Mouse (Mus musculus) spleen, adult 2 months (tissue): ENCODE results near the gene Sp4. TPM values are rescaled to one million over a fixed set of nuclear protein-coding genes. Genes with fewer than 3 reads are reported as not detected.

Experiments used
- DNase-seq, 2 experiments: peaks; one replicate each; pipeline versions ENCODE4 v3.0.0 to v3.0.0-alpha.2; 2012 to 2021; ENCODE audit warnings: low spot score in 2 of 2, low read depth in 1 of 2
- H3K27ac ChIP-seq: fragments of 200-500 bp; 2 replicates; pipeline ENCODE4 v1.5.1; 2012; ENCODE audit warnings: low read length, inconsistent platforms; ENCODE audit not compliant: insufficient read depth
- H3K27me3 ChIP-seq: fragments of 200-500 bp; 2 replicates; pipeline ENCODE4 v1.6.1; 2012; ENCODE audit warnings: mild to moderate bottlenecking, moderate library complexity, low read length, inconsistent platforms; ENCODE audit not compliant: control insufficient read depth, insufficient read depth
- H3K36me3 ChIP-seq: fragments of 200-500 bp; 2 replicates; pipeline ENCODE4 v1.6.1; 2012; ENCODE audit warnings: mild to moderate bottlenecking, low read length, inconsistent platforms; ENCODE audit not compliant: control insufficient read depth, insufficient read depth
- H3K4me1 ChIP-seq: fragments of 200-500 bp; 2 replicates; pipeline ENCODE4 v1.6.1; 2011; ENCODE audit warnings: inconsistent platforms; ENCODE audit not compliant: control insufficient read depth, insufficient read depth, insufficient read length
- H3K4me3 ChIP-seq: fragments of 200-500 bp; 2 replicates; pipeline ENCODE4 v1.5.1; 2011; ENCODE audit warnings: mild to moderate bottlenecking, inconsistent platforms; ENCODE audit not compliant: insufficient read depth, insufficient read length; ENCODE audit errors: extremely low read depth
- CTCF ChIP-seq: fragments of 200-500 bp; IDR thresholded peaks from 2 replicates; pipeline ENCODE4 v1.5.1; 2011; ENCODE audit warnings: mild to moderate bottlenecking, inconsistent platforms; ENCODE audit not compliant: insufficient read depth, insufficient read length, insufficient replicate concordance; ENCODE audit errors: extremely low read depth
- POLR2A ChIP-seq: fragments of 200-500 bp; IDR thresholded peaks from 2 replicates; pipeline ENCODE4 v1.6.1; 2011; ENCODE audit warnings: low read depth, low read length, inconsistent platforms
- WGBS: fragments of 180-500 bp; shearing (Covaris S2); methylation state at CpG from one replicate; pipeline ENCODE4 v1.1.7; 2018; 5-methylcytosine and 5-hydroxymethylcytosine counted together
- polyA plus RNA-seq: library from polyadenylated mRNA; depleted of rRNA; stranded (reverse); fragments of >200 nt; gene quantifications from 2 replicates; pipeline ENCODE4 v1.2.3, GENCODE M21; 2012

The Sp4 gene
- polyA plus RNA-seq, 1 experiment: 7.7 TPM

- no peak overlapping the region for H3K4me3 ChIP-seq
- no peaks in the 10 kb centered on the region for H3K36me3 ChIP-seq
- no peak for DNase-seq
- TF ChIP-seq POLR2A (no peak), CTCF (no peak)
- H3K27ac ChIP-seq: no peak overlapping the region
- no peaks in the 10 kb centered on the region for H3K27me3 ChIP-seq
- 0 out of 2 replicates have a peak, but pooled peaks cover 2% of the 10 kb centered on the region for H3K4me1 ChIP-seq
- WGBS: 26% methylated on average over 2 of the region's 2 CpGs
Observed at GRCm38 (mm10) chr12:118212163-118212562, 89.1 kb downstream of the Sp4 start.

GRCm38 (mm10) chr12:118198386-118199093 is 102.7 kb downstream of the Sp4 start, which contains the start of gene Dnah11:
Gene Dnah11, minus strand, starts transcription at chr12:118199043.
- no peaks in the 10 kb centered on the region for H3K36me3 ChIP-seq
- peaks cover 3% of the 10 kb centered on the region; the same call in 1 of the 2 replicates for H3K27me3 ChIP-seq
- 2% methylated on average over 47 of the region's 47 CpGs for WGBS
- TF ChIP-seq POLR2A: no peak
- no peak for TF ChIP-seq CTCF
- H3K4me1 ChIP-seq: no peaks in the 10 kb centered on the region; the same call in 1 of the 2 replicates
- H3K27ac ChIP-seq: no peak within 1 kb of the TSS
- H3K4me3 ChIP-seq: peak within 1 kb of the TSS; percentile 49
- peak in 1 of 2 experiments; percentile 44 for DNase-seq

- Histone ChIP-seq H3K27me3 (peaks cover 3% of the 10 kb centered on the region; the same call in 1 of the 2 replicates), H3K4me1 (no peaks in the 10 kb centered on the region; the same call in 1 of the 2 replicates), H3K36me3 (no peaks in the 10 kb centered on the region), H3K4me3 (no peak overlapping the region), H3K27ac (no peak overlapping the region)
- 77% methylated on average over 2 of the region's 2 CpGs for WGBS
- no peak for DNase-seq
- TF ChIP-seq CTCF (no peak), POLR2A (no peak)
Observed at GRCm38 (mm10) chr12:118196583-118196982, 104.7 kb downstream of the Sp4 start.

- no peak for DNase-seq
- Histone ChIP-seq H3K4me3 (no peak overlapping the region), H3K27me3 (no peaks in the 10 kb centered on the region), H3K36me3 (no peaks in the 10 kb centered on the region), H3K4me1 (no peaks in the 10 kb centered on the region), H3K27ac (no peak overlapping the region)
- WGBS: 72% methylated on average over 3 of the region's 3 CpGs
- no peak for TF ChIP-seq CTCF
- TF ChIP-seq POLR2A: no peak
Observed at GRCm38 (mm10) chr12:118189535-118189934, 111.7 kb downstream of the Sp4 start.

GRCm38 (mm10) chr12:118187663-118188062 is 113.6 kb downstream of the Sp4 start:
- DNase-seq: no peak
- no peak overlapping the region for H3K4me3 ChIP-seq
- TF ChIP-seq CTCF: no peak
- TF ChIP-seq POLR2A: no peak
- H3K27me3 ChIP-seq: no peaks in the 10 kb centered on the region
- WGBS: 82% methylated on average over 2 of the region's 2 CpGs
- no peaks in the 10 kb centered on the region for H3K36me3 ChIP-seq
- H3K4me1 ChIP-seq: no peaks in the 10 kb centered on the region
- H3K27ac ChIP-seq: no peak overlapping the region

- no peak for DNase-seq
- no peaks in the 10 kb centered on the region for H3K4me1 ChIP-seq
- 77% methylated on average over 4 of the region's 4 CpGs for WGBS
Observed at GRCm38 (mm10) chr12:118186881-118187489, 114.3 kb downstream of the Sp4 start.

More at GRCm38 (mm10) chr12:118186881-118187489, 114.3 kb downstream of the Sp4 start:
- H3K4me3 ChIP-seq: no peak overlapping the region
- H3K36me3 ChIP-seq: no peaks in the 10 kb centered on the region
- H3K27ac ChIP-seq: no peak overlapping the region
- H3K27me3 ChIP-seq: no peaks in the 10 kb centered on the region
- TF ChIP-seq POLR2A: no peak
- no peak for TF ChIP-seq CTCF
